Mouse (Mus musculus) spleen, postnatal 10 days (tissue): Measurements from ENCODE around the gene Tmbim1.

Source experiments
- DNase-seq, 2 experiments: peaks; one replicate each; pipeline ENCODE4 v3.0.0; 2021 to 2022; ENCODE audit warnings: low spot score in 2 of 2

Gene Tmbim1

DNA sequence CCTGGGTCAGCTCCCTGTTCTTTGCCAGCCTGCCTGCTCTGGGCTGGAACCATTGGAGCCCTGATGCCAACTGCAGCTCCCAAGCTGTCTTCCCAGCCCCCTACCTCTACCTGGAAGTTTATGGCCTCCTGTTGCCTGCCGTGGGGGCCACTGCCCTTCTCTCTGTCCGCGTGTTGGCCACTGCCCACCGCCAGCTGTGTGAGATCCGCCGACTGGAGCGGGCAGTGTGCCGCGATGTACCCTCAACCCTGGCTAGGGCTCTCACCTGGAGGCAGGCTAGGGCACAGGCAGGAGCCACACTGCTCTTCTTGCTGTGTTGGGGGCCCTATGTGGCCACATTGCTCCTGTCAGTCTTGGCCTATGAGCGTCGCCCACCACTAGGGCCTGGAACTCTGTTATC lies 26.4 kb downstream of the Tmbim1 start:
- no peak for DNase-seq

DNA sequence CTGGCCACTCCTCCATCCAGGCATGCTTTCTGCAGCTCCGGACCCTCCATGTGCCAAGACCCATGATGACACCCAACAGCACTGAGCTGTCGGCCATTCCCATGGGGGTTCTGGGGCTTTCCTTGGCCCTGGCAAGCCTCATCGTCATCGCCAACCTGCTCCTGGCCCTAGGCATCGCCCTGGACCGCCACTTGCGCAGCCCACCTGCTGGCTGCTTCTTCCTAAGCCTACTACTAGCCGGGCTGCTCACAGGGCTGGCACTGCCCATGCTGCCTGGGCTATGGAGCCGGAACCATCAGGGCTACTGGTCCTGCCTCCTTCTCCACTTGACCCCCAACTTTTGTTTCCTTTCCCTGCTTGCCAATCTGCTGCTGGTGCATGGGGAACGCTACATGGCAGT lies 26.9 kb downstream of the Tmbim1 start, which contains the start of gene Gpbar1:
Gene Gpbar1 (plus strand): TSS at position 13 of the 400 bp plus-strand sequence.
- DNase-seq: no peak

DNA sequence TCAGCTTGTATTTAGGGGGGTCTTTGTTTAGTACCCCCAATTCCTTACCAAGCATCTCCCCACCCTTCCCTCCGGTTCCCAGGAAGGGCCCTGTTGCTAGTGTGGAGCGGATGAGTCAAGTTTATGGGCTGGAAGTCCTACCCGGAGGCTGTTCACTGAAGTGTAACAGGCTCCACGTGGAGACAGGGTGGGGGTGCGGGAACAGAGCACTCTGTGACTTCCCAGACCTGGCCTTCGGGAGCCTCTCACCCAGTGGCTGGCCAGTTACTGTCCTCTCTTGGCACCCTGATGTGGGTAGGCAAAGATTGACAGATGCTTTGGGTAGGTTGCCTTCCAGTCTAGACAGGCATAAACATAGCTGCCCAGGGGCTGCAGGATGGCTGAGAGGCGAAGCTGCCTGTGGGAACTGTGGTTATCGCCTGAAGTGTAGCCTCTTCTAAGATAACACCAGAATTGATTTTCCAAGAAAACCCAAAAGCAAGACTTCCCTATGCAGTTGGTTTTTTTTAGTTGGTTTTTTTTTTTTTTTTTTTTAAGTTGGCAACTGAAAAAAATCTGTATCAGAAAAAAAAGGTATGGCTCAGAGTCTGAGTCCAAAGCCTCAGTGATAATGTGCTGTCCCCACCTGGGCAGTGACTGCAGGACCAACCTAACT lies 27.4 kb downstream of the Tmbim1 start:
- no peak for DNase-seq

DNA sequence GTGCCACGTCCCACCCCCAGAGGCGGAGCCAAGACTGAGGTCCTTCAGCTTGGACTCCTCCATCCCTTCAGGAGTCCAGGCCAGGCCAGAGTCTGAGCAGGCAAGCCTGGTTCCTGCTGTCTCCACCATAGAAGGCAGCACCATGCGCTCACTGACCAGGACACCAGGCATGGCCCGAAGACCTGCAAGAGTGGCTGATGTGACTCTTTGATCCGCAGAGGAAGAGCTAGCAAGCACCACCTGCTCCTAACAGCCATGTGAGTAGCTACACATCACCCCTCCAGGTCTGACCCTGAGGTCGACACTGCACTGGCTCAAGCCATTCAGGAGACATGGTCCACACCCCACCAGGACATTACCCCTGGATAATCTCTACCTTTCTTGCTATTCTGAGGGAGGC lies 28.4 kb downstream of the Tmbim1 start:
- no peak for DNase-seq

DNA sequence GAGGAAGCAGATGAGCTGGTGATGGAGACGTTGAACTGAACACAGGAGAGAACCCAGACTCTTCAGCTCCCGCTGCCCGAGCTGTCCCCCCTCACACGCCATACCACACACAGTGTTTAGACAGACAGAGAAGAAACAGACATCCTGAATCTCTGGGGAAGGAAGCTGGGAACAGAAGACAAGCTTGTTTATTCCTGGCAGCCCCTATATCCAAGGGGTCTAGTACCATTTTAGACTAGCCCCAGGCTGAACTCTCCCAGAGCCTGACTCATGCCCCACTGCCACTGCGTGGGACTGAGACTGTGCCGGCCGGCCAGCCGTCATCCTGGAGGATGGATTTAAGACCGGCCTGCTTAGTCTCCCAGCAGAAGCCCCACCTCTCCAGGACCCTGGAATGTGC lies 30.4 kb downstream of the Tmbim1 start:
- DNase-seq: no peak

DNA sequence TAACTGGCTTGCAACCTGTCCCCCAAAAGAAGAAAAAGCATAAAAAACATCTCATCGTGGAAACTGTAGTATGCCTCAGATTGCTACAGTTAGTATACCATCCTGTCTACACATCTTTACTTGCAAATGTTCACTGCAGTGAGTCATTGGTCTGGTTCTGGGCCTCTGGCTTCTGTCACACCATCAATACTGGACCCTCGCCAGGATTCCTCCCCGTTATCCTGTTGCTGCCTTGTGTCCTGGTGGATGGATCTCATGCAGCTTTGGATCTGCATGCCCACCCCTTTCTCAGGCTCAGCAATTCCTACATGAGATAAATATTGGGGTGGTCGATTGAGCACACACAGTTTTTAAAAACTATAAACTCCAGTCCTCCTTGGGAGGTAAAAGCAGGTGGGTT lies 33.8 kb downstream of the Tmbim1 start:
- no peak for DNase-seq

DNA sequence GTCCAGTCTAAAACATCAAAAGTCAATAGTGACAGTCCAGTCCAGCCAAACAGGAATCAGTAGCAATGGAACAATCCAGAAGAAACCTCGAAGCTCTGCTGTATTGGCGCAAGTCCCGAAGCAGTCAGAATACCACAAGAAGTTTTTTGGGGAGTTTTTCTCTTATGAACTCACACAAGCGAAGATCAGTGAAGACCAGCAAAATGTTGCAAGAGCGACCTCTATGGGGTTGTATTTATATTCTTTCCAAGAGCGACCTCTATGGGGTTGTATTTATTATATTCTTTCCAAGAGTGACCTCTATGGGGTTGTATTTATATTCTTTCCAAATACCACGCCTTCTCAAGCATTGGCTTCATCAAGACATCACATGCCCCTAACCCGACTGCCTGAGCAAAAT lies 36.7 kb downstream of the Tmbim1 start:
- DNase-seq: no peak

DNA sequence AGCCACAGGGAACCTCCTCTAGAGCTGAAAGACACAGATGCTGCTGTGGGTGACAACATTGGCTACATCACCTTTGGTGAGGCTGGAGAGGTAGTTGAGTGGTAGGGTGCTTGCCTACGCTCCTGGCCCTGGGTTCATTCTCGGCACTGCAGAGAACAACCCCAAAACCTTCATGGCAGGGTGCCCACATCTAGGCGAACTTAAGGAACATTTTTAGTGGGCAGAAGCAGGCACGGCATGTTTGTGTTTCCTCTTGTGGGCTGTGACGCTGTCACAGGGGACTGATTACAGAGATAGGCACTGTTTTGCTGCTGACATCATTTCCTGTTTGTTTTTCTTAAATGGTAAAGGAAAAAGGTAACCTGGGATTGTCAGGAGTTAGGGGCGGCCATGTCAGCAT lies 42.9 kb downstream of the Tmbim1 start:
- DNase-seq: no peak

DNA sequence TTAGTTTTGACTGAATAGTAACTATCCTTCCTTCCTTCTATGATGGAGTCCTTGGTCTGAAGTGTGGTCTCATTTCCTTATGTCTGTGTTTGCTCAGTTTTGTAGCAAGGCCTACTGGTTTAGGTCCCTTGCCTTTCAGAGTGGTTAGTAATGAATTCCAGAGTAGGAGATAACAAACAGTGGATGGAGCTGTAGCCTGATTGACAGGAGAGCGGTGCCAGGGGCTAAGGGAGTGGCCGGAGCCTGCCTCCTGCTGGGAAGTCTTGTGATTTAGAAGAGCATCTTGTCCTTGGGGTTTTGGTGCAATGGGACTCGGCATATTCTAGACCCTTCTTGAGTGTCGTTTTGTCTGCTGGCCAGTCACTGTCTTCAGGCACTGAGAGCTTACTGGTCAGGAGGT lies 48.6 kb downstream of the Tmbim1 start:
- DNase-seq: no peak

DNA sequence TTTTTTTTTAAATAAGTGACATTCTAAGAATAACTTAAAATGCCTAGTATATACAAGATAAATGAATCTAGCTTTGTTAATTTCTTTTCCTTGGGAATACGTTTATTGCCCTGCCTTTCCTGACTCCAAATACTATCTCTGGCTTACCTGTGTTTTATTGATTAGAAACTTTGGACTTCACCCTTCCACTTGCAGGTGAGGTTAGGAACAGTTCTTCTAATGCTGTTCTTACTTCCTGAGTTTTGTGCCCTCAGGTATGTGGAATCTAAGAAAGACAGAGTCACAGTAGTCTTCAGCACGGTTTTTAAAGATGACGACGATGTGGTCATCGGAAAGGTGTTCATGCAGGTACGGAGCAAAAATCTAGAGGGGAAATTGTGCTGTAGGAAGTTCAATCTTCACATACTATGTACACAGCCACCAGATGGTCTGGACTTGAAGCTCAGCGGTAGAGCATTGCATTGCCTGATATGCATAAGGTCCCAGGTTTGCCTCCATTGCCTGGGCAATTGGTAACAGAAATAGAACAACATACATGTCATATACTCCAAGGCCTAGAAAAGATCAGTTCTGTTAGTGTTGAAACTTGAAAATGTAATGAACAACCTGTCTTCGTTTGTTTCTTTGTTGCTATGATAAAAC lies 49.6 kb downstream of the Tmbim1 start:
- no peak for DNase-seq

DNA sequence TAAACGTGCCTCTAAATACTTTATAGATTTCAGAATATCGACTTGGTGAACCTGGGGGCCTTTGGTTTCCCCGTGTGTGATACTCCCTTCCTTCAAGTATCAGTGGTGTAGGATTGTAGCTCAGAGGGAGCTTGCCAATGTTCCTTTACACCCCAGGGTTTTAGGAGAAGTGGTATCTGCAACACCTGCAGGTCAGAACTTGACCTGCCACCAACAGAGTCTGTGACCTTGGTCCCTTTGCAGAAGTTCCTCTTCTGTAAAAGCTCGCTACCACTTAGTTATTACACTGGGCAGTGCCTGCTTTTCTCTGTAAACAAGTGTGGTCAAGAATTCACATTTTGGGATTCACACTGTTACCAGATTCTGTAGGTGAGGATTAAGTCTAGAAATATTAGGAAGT lies 55.3 kb downstream of the Tmbim1 start:
- DNase-seq: no peak

DNA sequence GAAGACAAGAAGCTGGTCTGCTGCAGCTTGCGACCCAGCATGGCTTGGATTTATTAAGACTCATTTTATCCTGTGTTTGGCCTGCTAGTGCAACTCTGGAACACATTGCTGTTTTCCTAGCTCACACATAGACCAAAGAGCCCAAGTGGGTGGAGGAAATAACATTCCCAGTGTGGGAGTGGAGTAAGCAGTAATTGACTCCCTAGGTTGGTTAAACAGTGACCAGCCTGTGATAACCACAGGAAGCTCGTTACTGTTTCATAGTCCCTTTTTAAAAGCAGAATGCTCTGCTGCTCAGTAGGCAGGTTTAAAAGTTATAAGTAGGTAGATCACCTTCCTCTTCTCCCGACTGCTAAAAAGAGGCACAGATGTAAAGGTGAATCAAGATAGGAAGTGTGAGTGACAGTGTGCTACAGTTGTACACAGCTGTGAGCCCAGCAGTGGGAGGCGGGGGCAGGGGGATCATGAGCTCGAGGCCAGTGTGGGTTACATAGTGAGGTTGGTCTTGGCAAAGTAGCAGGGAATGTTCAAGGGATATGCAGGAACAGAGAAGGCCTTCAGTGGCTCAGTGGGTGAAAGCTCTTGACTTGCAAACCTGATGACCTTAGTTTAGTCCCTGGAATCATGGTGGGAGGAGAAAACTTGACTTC lies 56.0 kb downstream of the Tmbim1 start:
- DNase-seq: no peak

DNA sequence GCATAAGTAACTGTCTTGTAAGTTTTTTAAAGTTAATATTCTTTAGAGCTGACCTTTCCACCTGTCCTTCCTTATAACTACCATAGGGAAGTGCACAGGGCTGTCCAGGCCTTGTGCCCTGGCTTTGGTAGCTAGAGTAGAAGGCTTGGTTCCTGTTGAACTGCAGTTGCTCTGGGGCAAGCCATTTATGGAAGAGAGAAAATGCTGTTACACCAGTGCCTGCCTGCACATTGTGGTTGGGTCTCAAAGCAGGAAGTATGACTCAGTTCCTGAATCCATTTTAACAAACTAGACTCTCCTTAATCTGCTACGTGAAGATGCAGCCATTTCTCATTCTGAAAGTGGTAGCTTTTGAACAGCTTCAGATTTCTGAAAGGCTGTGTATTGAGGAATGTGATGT lies 56.6 kb downstream of the Tmbim1 start:
- peak in 1 of 2 experiments; percentile 36 for DNase-seq

DNA sequence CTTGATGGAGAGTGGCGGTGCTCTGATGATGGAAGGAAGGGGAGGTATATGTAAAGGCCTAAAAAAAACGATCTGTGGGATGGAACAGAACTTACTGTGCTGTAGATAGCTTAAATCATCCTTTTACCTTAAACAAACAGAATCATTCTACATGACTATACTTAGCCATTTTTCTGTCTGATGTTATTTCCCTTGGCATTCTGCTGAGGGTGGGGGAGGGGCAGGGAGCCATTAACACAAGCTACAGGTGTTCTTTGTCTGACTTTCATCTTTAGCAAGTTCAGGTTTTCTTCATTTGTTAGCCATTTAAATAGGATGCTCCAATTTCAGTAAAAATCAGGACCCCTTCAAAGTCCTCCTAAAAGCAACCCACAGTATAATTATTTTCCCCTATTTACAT lies 59.9 kb downstream of the Tmbim1 start:
- DNase-seq: no peak

DNA sequence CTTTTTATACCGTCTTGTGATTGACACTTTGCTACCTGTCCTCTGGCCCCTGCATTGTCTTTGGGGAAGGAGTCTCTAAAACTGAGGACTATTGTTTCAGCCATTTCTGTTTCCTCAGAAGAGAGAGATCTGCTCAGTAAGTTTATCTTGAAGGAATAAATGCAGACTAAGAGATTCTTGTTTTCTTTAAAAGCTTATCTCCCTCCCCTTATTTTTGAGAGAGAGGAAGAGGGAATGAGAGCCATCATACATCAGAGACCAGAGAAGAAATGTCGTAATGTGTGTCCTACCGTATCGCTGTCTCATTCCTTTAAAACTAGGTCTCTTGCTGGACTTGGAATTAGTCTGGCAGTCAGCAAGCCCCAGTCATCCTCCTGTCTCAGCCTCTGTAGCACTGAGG lies 64.6 kb downstream of the Tmbim1 start:
- no peak for DNase-seq

DNA sequence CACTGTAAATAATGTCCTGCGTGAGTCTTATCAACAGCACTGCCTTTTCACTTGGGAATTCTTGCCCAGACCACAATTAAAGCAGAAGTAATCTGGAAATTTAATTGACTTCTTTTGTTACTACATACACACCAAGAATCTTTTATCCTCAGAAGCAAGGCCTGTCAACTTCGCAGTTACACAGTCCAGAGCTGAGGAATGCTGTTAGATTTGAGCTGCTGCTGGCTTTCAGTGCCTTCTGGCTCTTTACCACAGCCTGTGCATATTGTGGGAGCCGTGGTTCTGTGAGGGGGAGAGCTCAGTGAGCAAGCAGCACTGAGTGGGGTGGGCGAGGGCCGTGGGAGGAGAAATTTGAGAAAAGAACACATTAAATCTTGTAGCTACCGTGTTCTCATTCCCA lies 65.1 kb downstream of the Tmbim1 start:
- DNase-seq: no peak

DNA sequence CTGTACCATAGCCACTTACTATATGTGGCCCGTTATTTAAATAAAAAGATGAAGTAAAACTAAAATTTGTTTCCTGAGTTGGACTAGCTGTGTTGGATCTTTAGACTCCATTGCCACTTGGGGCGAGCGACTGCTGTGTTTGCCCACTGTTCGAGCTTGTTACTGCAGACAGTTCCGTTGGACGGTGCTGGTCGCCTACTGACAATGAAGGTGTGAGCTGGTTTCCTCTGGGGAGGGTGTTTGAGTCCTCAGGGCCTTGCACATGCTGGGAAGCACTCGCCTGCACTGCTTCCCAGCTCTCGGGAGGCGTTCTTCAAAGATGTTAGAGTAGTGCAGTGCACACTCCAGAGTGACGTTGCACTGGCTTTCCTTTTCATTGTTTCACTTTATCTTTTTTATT lies 65.8 kb downstream of the Tmbim1 start:
- peak in 1 of 2 experiments; percentile 32 for DNase-seq

DNA sequence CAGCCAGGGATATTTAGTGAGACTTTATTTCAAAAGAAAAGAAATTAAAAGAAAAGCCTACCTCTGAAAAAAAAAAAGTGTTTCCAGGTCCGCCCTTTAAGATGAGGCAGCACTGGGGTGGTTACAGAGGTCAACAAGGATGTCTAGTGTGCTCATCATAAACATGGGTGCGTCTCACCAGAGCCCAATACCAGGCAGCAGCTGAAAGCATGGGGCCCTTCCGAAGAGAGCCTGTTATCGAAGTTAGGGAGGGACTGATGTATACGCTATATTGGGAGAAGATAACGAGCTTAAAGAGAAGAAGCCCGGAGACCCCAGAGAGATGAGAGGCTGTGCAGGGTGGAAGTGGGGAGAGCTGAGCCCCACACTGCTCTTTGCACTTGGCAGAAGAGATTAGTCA lies 66.3 kb downstream of the Tmbim1 start:
- DNase-seq: no peak
